In genomic region chr11:74866640-74867039, GRCm38 (mm10) we compare ENCODE assay signal across 7 mouse cellular contexts. TPM values are rescaled to one million over a fixed set of nuclear protein-coding genes. Genes with fewer than 3 reads are reported as not detected.
DNase-seq lines count a peak whose midpoint lies in the region; ATAC-seq lines count a peak whose summit lies in the region.

No protein-coding gene starts in this region.

- peak; percentile 41 for ATAC-seq in limb, embryonic 15.5 days (ENCODE audit: insufficient number of reproducible peaks, low FRiP score, low TSS enrichment, low read depth)
- ATAC-seq in heart, embryonic 15.5 days (replicated peaks; ENCODE audit: insufficient number of reproducible peaks, insufficient read depth, low FRiP score, low read depth): 0 out of 2 replicates have a peak, but pooled peaks have one; percentile 25

- H3K9me3 ChIP-seq in limb, embryonic 15.5 days: no peaks in the 10 kb centered on the region
- no peaks in the 10 kb centered on the region for H3K9me3 ChIP-seq in limb, embryonic 10.5 days (replicated peaks)
- no peaks in the 10 kb centered on the region for H3K9me3 ChIP-seq in heart, embryonic 15.5 days (replicated peaks)

- no peaks in the 10 kb centered on the region for H3K27me3 ChIP-seq in limb, embryonic 15.5 days
- H3K27me3 ChIP-seq in limb, embryonic 10.5 days (ENCODE audit: low read depth, poor library complexity, severe bottlenecking): no peaks in the 10 kb centered on the region
- H3K27me3 ChIP-seq in heart, embryonic 15.5 days: no peaks in the 10 kb centered on the region

- no peak overlapping the region for H3K4me2 ChIP-seq in limb, embryonic 15.5 days
- no peak overlapping the region for H3K4me2 ChIP-seq in heart, embryonic 15.5 days

- H3K36me3 ChIP-seq in limb, embryonic 15.5 days: 0 out of 2 replicates have a peak, but pooled peaks cover 4% of the 10 kb centered on the region
- H3K36me3 ChIP-seq in limb, embryonic 10.5 days: peaks cover 5% of the 10 kb centered on the region; the same call in 1 of the 2 replicates
- no peaks in the 10 kb centered on the region for H3K36me3 ChIP-seq in heart, embryonic 15.5 days

- H3K4me3 ChIP-seq in limb, embryonic 15.5 days: no peak overlapping the region
- no peak overlapping the region for H3K4me3 ChIP-seq in limb, embryonic 10.5 days
- no peak overlapping the region for H3K4me3 ChIP-seq in heart, embryonic 15.5 days

- peaks cover 23% of the 10 kb centered on the region for H3K4me1 ChIP-seq in limb, embryonic 15.5 days
- H3K4me1 ChIP-seq in limb, embryonic 10.5 days: peaks cover 8% of the 10 kb centered on the region
- H3K4me1 ChIP-seq in heart, embryonic 15.5 days (replicated peaks): peaks cover 33% of the 10 kb centered on the region

- 53% methylated on average over 4 of the region's 4 CpGs for WGBS in limb, embryonic 15.5 days
- WGBS in limb, embryonic 10.5 days: 86% methylated on average over 4 of the region's 4 CpGs
- 66% methylated on average over 4 of the region's 4 CpGs for WGBS in heart, embryonic 15.5 days

- H3K9ac ChIP-seq in limb, embryonic 15.5 days: no peak overlapping the region
- no peak overlapping the region for H3K9ac ChIP-seq in heart, embryonic 15.5 days

- H3K27ac ChIP-seq in limb, embryonic 15.5 days: peak overlapping the region; percentile 52; the same call in 1 of the 2 replicates
- H3K27ac ChIP-seq in limb, embryonic 10.5 days: no peak overlapping the region
- peak overlapping the region; percentile 51; the same call in 1 of the 2 replicates for H3K27ac ChIP-seq in heart, embryonic 15.5 days

- no peak for DNase-seq in limb, embryonic 10.5 days (ENCODE audit: low spot score)
- peak; percentile 93 for DNase-seq in cerebellum, adult 9-10 months
- peak; percentile 97 for DNase-seq in skeletal muscle tissue, adult 2 months (ENCODE audit: low read depth, low spot score)
- DNase-seq in embryo, embryonic 9.5 days (ENCODE audit: extremely low spot score): no peak
- no peak for DNase-seq in embryo, embryonic 11 days

RNA-seq across cellular contexts. Expression of gene Sgsm2, which starts 30.2 kb away (rescaled TPM):
- 5.8 and 6.6 TPM in 2 replicates for polyA plus RNA-seq in limb, embryonic 15.5 days (2015; fragmentation: Nextera tagmentation; extraction: Ambion mirVana)
- 3.0 and 4.1 TPM in 2 replicates for polyA plus RNA-seq in limb, embryonic 10.5 days (2016; fragmentation: Nextera tagmentation; extraction: Ambion mirVana)
- 3.5 and 5.5 TPM in 2 replicates for polyA plus RNA-seq in heart, embryonic 15.5 days (2015; fragmentation: Nextera tagmentation; extraction: Ambion mirVana)

RNA-seq across cellular contexts. Expression of gene Tsr1, which starts 31.2 kb away (rescaled TPM):
- polyA plus RNA-seq in limb, embryonic 15.5 days (2015; fragmentation: Nextera tagmentation; extraction: Ambion mirVana): 45.4 and 46.6 TPM in 2 replicates
- 55.3 and 61.4 TPM in 2 replicates for polyA plus RNA-seq in limb, embryonic 10.5 days (2016; fragmentation: Nextera tagmentation; extraction: Ambion mirVana)
- polyA plus RNA-seq in heart, embryonic 15.5 days (2015; fragmentation: Nextera tagmentation; extraction: Ambion mirVana): 19.2 and 25.9 TPM in 2 replicates

RNA-seq across cellular contexts. Expression of gene Mnt, which starts 35.9 kb away (rescaled TPM):
- polyA plus RNA-seq in limb, embryonic 15.5 days (2015; fragmentation: Nextera tagmentation; extraction: Ambion mirVana): 5.1 and 5.4 TPM in 2 replicates
- 4.8 and 5.7 TPM in 2 replicates for polyA plus RNA-seq in limb, embryonic 10.5 days (2016; fragmentation: Nextera tagmentation; extraction: Ambion mirVana)
- 3.0 and 3.7 TPM in 2 replicates for polyA plus RNA-seq in heart, embryonic 15.5 days (2015; fragmentation: Nextera tagmentation; extraction: Ambion mirVana)

RNA-seq across cellular contexts. Expression of gene Smg6, which starts 59.0 kb away (rescaled TPM):
- 14.6 and 17.6 TPM in 2 replicates for polyA plus RNA-seq in limb, embryonic 15.5 days (2015; fragmentation: Nextera tagmentation; extraction: Ambion mirVana)
- polyA plus RNA-seq in limb, embryonic 10.5 days (2016; fragmentation: Nextera tagmentation; extraction: Ambion mirVana): 19.6 and 21.5 TPM in 2 replicates
- polyA plus RNA-seq in heart, embryonic 15.5 days (2015; fragmentation: Nextera tagmentation; extraction: Ambion mirVana): 10.0 and 11.4 TPM in 2 replicates

RNA-seq across cellular contexts. Expression of gene Srr, which starts 59.1 kb away (rescaled TPM):
- polyA plus RNA-seq in limb, embryonic 15.5 days (2015; fragmentation: Nextera tagmentation; extraction: Ambion mirVana): 29.1 and 29.4 TPM in 2 replicates
- polyA plus RNA-seq in limb, embryonic 10.5 days (2016; fragmentation: Nextera tagmentation; extraction: Ambion mirVana): 13.2 and 17.3 TPM in 2 replicates
- polyA plus RNA-seq in heart, embryonic 15.5 days (2015; fragmentation: Nextera tagmentation; extraction: Ambion mirVana): 18.7 and 22.6 TPM in 2 replicates

Comparison
In these comparisons a context has a peak if more than half of its experiments do, and no peak if none do; other contexts are left out.
1. DNase-seq: peak in cerebellum, adult 9-10 months (single experiment) and skeletal muscle tissue, adult 2 months (single experiment); none in limb, embryonic 10.5 days (single experiment), embryo, embryonic 9.5 days (single experiment) and embryo, embryonic 11 days (single experiment).